Mouse (Mus musculus) frontal cortex, adult 2 months (tissue): ENCODE measurements at regions not wholly inside any gene's neighbourhood (a gene's known extent, or its start where the extent isn't known, plus 50 kb on each side); places are given as distances from the start of the nearest gene placed in this dataset.

Experiments
- DNase-seq, 2 experiments: peaks; one replicate each; pipeline ENCODE4 v3.0.0; 2022; ENCODE audit warnings: low spot score in 1 of 2; ENCODE audit errors: extremely low spot score in 1 of 2

- no peak for DNase-seq
These were observed 107.1 kb upstream of the Pard3b start for GRCm38 (mm10) chr1:61531487-61531886.

- DNase-seq, result no peak
These were observed 98.5 kb upstream of the Pard3b start for GRCm38 (mm10) chr1:61540081-61540480.

GRCm38 (mm10) chr1:61541166-61541565, 97.5 kb upstream of the Pard3b start:
- DNase-seq, result no peak

GRCm38 (mm10) chr1:61552577-61553517, 85.8 kb upstream of the Pard3b start:
- no peak for DNase-seq

- no peak for DNase-seq
These were observed 79.1 kb upstream of the Pard3b start for GRCm38 (mm10) chr1:61559514-61559913.

GRCm38 (mm10) chr1:61562091-61562490, 76.5 kb upstream of the Pard3b start:
- DNase-seq, result no peak

- DNase-seq, result peak; percentile 3 to 62
These were observed 73.2 kb upstream of the Pard3b start for GRCm38 (mm10) chr1:61565471-61565870.

- DNase-seq, result peak in 1 of 2 experiments; percentile 15
These were observed 64.3 kb upstream of the Pard3b start for GRCm38 (mm10) chr1:61574276-61574675.

GRCm38 (mm10) chr1:61576758-61577157, 61.9 kb upstream of the Pard3b start:
- DNase-seq, result no peak

- no peak for DNase-seq
These were observed 51.4 kb upstream of the Pard3b start for GRCm38 (mm10) chr1:61587251-61587650.
